Mouse (Mus musculus) lung, adult 2 months (tissue): ENCODE data around the gene Tmem150c.

Experiments used
- CTCF ChIP-seq: fragments of 200-500 bp; IDR thresholded peaks from 2 replicates; pipeline ENCODE4 v1.5.1; 2011; ENCODE audit warnings: mild to moderate bottlenecking, low read length, control low read depth; ENCODE audit not compliant: insufficient read depth
- POLR2A ChIP-seq: fragments of 200-500 bp; IDR thresholded peaks from 2 replicates; pipeline ENCODE4 v1.6.1; 2011; ENCODE audit warnings: low read depth, mild to moderate bottlenecking, control low read depth, low read length, borderline replicate concordance; ENCODE audit errors: extremely low read depth

- TF ChIP-seq CTCF, result no peak
- no peak for TF ChIP-seq POLR2A
Observed at GRCm38 (mm10) chr5:100144836-100145235, 14.8 kb downstream of the Tmem150c start.
